Mouse (Mus musculus) erythroblast, embryonic 14.5 days (primary cell): ENCODE results near the gene Cxcr2.

Experiments used
- GATA1 ChIP-seq: IDR thresholded peaks from 2 replicates; pipeline ENCODE4 v1.6.1; 2012; ENCODE audit warnings: low read length, inconsistent platforms, mixed read lengths
- TAL1 ChIP-seq: IDR thresholded peaks from 3 replicates; pipeline ENCODE4 v1.6.1; 2012; ENCODE audit warnings: low read length, inconsistent platforms, mixed read lengths

- TF ChIP-seq GATA1 (no peak), TAL1 (no peak)
Measured at GRCm38 (mm10) chr1:74160036-74160435, 6.2 kb downstream of the Cxcr2 start.
